Comparison of ENCODE assay signal across 9 mouse cellular contexts in the genomic region with DNA sequence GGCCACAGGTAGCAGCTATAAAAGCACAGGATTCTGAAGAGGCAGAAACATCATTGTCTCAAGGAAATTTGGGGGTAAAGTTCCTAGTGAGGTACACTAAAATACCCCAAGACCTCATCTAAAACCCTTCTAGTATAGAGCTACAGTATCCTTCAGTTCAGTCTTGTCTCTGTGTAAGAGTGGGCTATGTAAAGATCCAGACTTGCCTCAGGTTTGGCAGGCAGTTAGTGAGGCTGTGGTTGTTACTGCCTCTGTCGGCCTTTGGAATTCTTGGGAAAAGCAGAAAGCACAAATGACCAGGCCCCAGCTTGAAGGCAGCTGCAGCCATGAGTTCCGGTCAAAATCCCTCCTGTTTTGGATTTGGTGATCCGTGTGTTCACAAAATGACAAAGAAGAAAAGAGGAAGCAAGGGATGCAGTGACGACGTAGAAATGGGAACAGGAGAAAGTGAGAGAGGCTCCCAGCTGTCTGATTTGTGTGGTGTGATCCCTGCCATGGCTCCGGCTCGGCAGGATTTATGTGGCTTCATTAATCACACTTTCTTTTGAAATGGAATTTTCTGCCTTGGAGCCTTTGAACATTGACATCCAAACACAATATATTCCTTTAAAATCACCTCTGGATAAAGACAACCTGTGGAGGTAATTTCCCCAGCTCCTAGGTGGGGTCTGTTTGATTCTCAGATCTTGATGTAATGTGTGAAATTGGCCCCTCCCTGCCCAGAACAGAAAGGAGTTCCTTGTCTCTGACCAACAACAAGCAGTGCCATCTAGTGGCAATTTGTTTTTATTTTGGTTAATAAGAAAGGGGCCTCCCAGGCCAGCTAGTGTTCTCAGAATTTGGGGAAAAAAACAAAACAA.
DNase-seq lines count a peak whose midpoint lies in the region; ATAC-seq and TF ChIP-seq lines count a peak whose summit lies in the region.
"Had no signal": no experiment of that assay in that cellular context is flagged by ENCODE, and none has a peak within 500 bp of the region (broad histone marks: within the 10 kb centered on the region; RNA-seq: fewer than 3 reads in every experiment).

No protein-coding gene starts in this region.

- H3K27ac ChIP-seq in heart, embryonic 11.5 days (ENCODE audit: low read depth, low read length): no peak overlapping the region
- no peak overlapping the region for H3K27ac ChIP-seq in brown adipose tissue, adult 24 weeks (replicated peaks; ENCODE audit: low read depth, low read length)
- no peak overlapping the region for H3K27ac ChIP-seq in forebrain, embryonic 11.5 days (ENCODE audit: low read depth, low read length)
- H3K27ac ChIP-seq: liver, embryonic 15.5 days had no signal

- no peak overlapping the region for H3K4me2 ChIP-seq in heart, embryonic 11.5 days
- no peak overlapping the region for H3K4me2 ChIP-seq in forebrain, embryonic 11.5 days (ENCODE audit: low read depth, low read length, severe bottlenecking)
- H3K4me2 ChIP-seq: liver, embryonic 15.5 days had no signal

- no peak for TF ChIP-seq POLR2A in lung, adult 2 months (IDR thresholded peaks at IDR 0.05; ENCODE audit: borderline replicate concordance, extremely low read depth, low read depth, low read length)

- ATAC-seq in heart, embryonic 11.5 days (replicated peaks; ENCODE audit: insufficient number of reproducible peaks, low FRiP score, low TSS enrichment): no peak
- ATAC-seq in forebrain, embryonic 11.5 days (replicated peaks; ENCODE audit: low FRiP score): peak; percentile 77

- no peaks in the 10 kb centered on the region for H3K36me3 ChIP-seq in heart, embryonic 11.5 days (ENCODE audit: control insufficient read depth, insufficient read depth, low read length)
- no peaks in the 10 kb centered on the region for H3K36me3 ChIP-seq in forebrain, embryonic 11.5 days (ENCODE audit: control insufficient read depth, insufficient read depth, low read length)
- H3K36me3 ChIP-seq: liver, embryonic 15.5 days had no signal

- peaks cover 10% of the 10 kb centered on the region for H3K4me1 ChIP-seq in heart, embryonic 11.5 days (ENCODE audit: control insufficient read depth, insufficient read depth, low read length)
- no peaks in the 10 kb centered on the region for H3K4me1 ChIP-seq in brown adipose tissue, adult 24 weeks (ENCODE audit: control insufficient read depth, insufficient read depth, insufficient read length, low read length)
- H3K4me1 ChIP-seq in forebrain, embryonic 11.5 days (replicated peaks; ENCODE audit: control insufficient read depth, insufficient read depth, low read length): peaks cover 5% of the 10 kb centered on the region; the same call in 1 of the 2 replicates
- H3K4me1 ChIP-seq in lung, adult 2 months (ENCODE audit: control insufficient read depth, insufficient read depth, low read length): peaks cover 3% of the 10 kb centered on the region; the same call in 1 of the 2 replicates
- H3K4me1 ChIP-seq: liver, embryonic 15.5 days had no signal

- WGBS in heart, embryonic 11.5 days (ENCODE audit: insufficient replicate concordance): 40% methylated on average over 7 of the region's 7 CpGs
- 36% methylated on average over 7 of the region's 7 CpGs for WGBS in forebrain, embryonic 11.5 days
- 51% methylated on average over 7 of the region's 7 CpGs for WGBS in lung, adult 2 months

- H3K4me3 ChIP-seq in heart, embryonic 11.5 days (ENCODE audit: low read depth, low read length): no peak overlapping the region
- 0 out of 2 replicates have a peak overlapping the region, but pooled peaks have one; percentile 4 for H3K4me3 ChIP-seq in brown adipose tissue, adult 24 weeks (ENCODE audit: insufficient read depth, low read depth, low read length)
- H3K4me3 ChIP-seq in forebrain, embryonic 11.5 days (ENCODE audit: low read depth, low read length): no peak overlapping the region
- no peak overlapping the region for H3K4me3 ChIP-seq in lung, adult 2 months (replicated peaks; ENCODE audit: extremely low read depth, low read depth, low read length)
- H3K4me3 ChIP-seq: liver, embryonic 15.5 days had no signal

- no peaks in the 10 kb centered on the region for H3K27me3 ChIP-seq in heart, embryonic 11.5 days (ENCODE audit: control insufficient read depth, insufficient read depth, low read length)
- H3K27me3 ChIP-seq in forebrain, embryonic 11.5 days (ENCODE audit: control insufficient read depth, insufficient read depth, low read length): no peaks in the 10 kb centered on the region
- H3K27me3 ChIP-seq: liver, embryonic 15.5 days had no signal

- no peak overlapping the region for H3K9ac ChIP-seq in heart, embryonic 11.5 days (ENCODE audit: low read depth, low read length)
- peak overlapping the region; percentile 14; the same call in 1 of the 2 replicates for H3K9ac ChIP-seq in forebrain, embryonic 11.5 days (ENCODE audit: low read length)
- H3K9ac ChIP-seq: liver, embryonic 15.5 days had no signal

- H3K9me3 ChIP-seq in heart, embryonic 11.5 days (replicated peaks; ENCODE audit: control insufficient read depth, low read length): no peaks in the 10 kb centered on the region
- no peaks in the 10 kb centered on the region for H3K9me3 ChIP-seq in forebrain, embryonic 11.5 days (ENCODE audit: control insufficient read depth, low read length)
- H3K9me3 ChIP-seq: liver, embryonic 15.5 days had no signal

- 0 out of 2 replicates have a peak, but pooled peaks have one; percentile 27 for TF ChIP-seq CTCF in lung, adult 2 months (IDR thresholded peaks at IDR 0.05; ENCODE audit: insufficient read depth, low read length)

- DNase-seq in heart, adult 18-20 months: peak; percentile 48 to 75
- DNase-seq in forebrain, embryonic 11.5 days (ENCODE audit: low spot score): no peak
- peak; percentile 42 for DNase-seq in hindlimb bud, embryonic 11.5 days (ENCODE audit: extremely low spot score, low read depth, low spot score)
- DNase-seq in lung, adult 2 months: no peak
- DNase-seq in retina, postnatal 7 days (ENCODE audit: low read depth, low spot score): peak; percentile 56
- no peak for DNase-seq in ovary, adult 18-20 months (ENCODE audit: low spot score)

Comparison
In these comparisons a context has a peak if more than half of its experiments do, and no peak if none do; other contexts are left out.
1. DNase-seq: peak in heart, adult 18-20 months (2 of 2), hindlimb bud, embryonic 11.5 days (single experiment) and retina, postnatal 7 days (single experiment); none in forebrain, embryonic 11.5 days (single experiment), lung, adult 2 months (single experiment) and ovary, adult 18-20 months (single experiment).